Mouse (Mus musculus) mouse embryonic stem cell (cell line): ENCODE results near the gene Kif26b.

ENCODE experiments used
- in situ Hi-C, 2 experiments: fragments of 300-500 bp; cut with MboI; formaldehyde crosslinking; loops; 1 replicate in 1 of 2; 3 replicates in 1 of 2; pipeline ENCODE4 v1.14.3; 2019 to 2020; ENCODE audit warnings: low sequenced_read_pairs in 2 of 2, low pct_unique_long_range_greater_than_20kb in 1 of 2, mixed read lengths in 1 of 2; ENCODE audit not compliant: unreplicated experiment in 1 of 2

Gene Kif26b

GRCm38 (mm10) chr1:178792726-178793125 is 263.8 kb downstream of the Kif26b start:
- in situ Hi-C loops = no loop called here

GRCm38 (mm10) chr1:178794866-178795265 is 265.9 kb downstream of the Kif26b start:
- in situ Hi-C loops = no loop called here

- in situ Hi-C loops = no loop called here
Observed at GRCm38 (mm10) chr1:178797388-178797787, 268.5 kb downstream of the Kif26b start.

GRCm38 (mm10) chr1:178798333-178798732 is 269.4 kb downstream of the Kif26b start:
- in situ Hi-C loops = no loop called here

- in situ Hi-C loops = no loop called here
Observed at GRCm38 (mm10) chr1:178798886-178799285, 270.0 kb downstream of the Kif26b start.

GRCm38 (mm10) chr1:178799836-178800552 is 271.1 kb downstream of the Kif26b start:
- in situ Hi-C loops = no loop called here

- in situ Hi-C loops = no loop called here
Observed at GRCm38 (mm10) chr1:178803155-178803554, 274.2 kb downstream of the Kif26b start.

GRCm38 (mm10) chr1:178817476-178817875 is 288.6 kb downstream of the Kif26b start:
- in situ Hi-C loops = no loop called here

GRCm38 (mm10) chr1:178819060-178819459 is 290.1 kb downstream of the Kif26b start:
- in situ Hi-C loops = no loop called here

GRCm38 (mm10) chr1:178820079-178820478 is 291.2 kb downstream of the Kif26b start:
- in situ Hi-C loops = no loop called here

- in situ Hi-C loops = no loop called here
Observed at GRCm38 (mm10) chr1:178820556-178821435, 291.9 kb downstream of the Kif26b start.

- in situ Hi-C loops = no loop called here
Observed at GRCm38 (mm10) chr1:178824871-178825270, 295.9 kb downstream of the Kif26b start.

- in situ Hi-C loops = no loop called here
Observed at GRCm38 (mm10) chr1:178827223-178827622, 298.3 kb downstream of the Kif26b start.

GRCm38 (mm10) chr1:178829456-178829855 is 300.5 kb downstream of the Kif26b start:
- in situ Hi-C loops = no loop called here

- in situ Hi-C loops = no loop called here
Observed at GRCm38 (mm10) chr1:178832571-178832970, 303.6 kb downstream of the Kif26b start.

- in situ Hi-C loops = no loop called here
Observed at GRCm38 (mm10) chr1:178835805-178836204, 306.9 kb downstream of the Kif26b start.

GRCm38 (mm10) chr1:178836998-178837397 is 308.1 kb downstream of the Kif26b start:
- in situ Hi-C loops = no loop called here

- in situ Hi-C loops = no loop called here
Observed at GRCm38 (mm10) chr1:178838696-178839320, 309.9 kb downstream of the Kif26b start.

- in situ Hi-C loops = no loop called here
Observed at GRCm38 (mm10) chr1:178840311-178840710, 311.4 kb downstream of the Kif26b start.
